Mouse (Mus musculus): ENCODE data around the gene Pde5a.

- TF ChIP-seq E2F4 (IDR thresholded peaks at IDR 0.05; ENCODE audit: insufficient read depth): no peak
- TF ChIP-seq POLR2A (IDR thresholded peaks at IDR 0.05; ENCODE audit: insufficient read length, low read depth): no peak
- TF ChIP-seq TCF12 (IDR thresholded peaks at IDR 0.05; ENCODE audit: insufficient read depth, poor library complexity, severe bottlenecking): no peak
- TF ChIP-seq MAX (IDR thresholded peaks at IDR 0.05; ENCODE audit: low read depth): no peak
- TF ChIP-seq MYOD1 (IDR thresholded peaks at IDR 0.05; ENCODE audit: control insufficient read depth in 1 of 3, insufficient read length in 2 of 3, low read depth in 2 of 3): no peak
- no peak for TF ChIP-seq TCF3 (IDR thresholded peaks at IDR 0.05; ENCODE audit: insufficient read length, low read depth)
- no peak for TF ChIP-seq POLR2AphosphoS2 (IDR thresholded peaks at IDR 0.05; ENCODE audit: insufficient read length, low read depth)
- no peak for TF ChIP-seq MYOG (IDR thresholded peaks at IDR 0.05; ENCODE audit: control insufficient read depth in 1 of 3, insufficient read depth in 1 of 3, insufficient read length in 2 of 3, low read depth in 2 of 3)
Measured at GRCm38 (mm10) chr3:122766930-122767329, 38.2 kb downstream of the Pde5a start.
